Mouse (Mus musculus) stomach, embryonic 14.5 days (tissue): ENCODE results near the gene Mx1. TPM values are rescaled to one million over a fixed set of nuclear protein-coding genes. Genes with fewer than 3 reads are reported as not detected.

Experiments
- ATAC-seq: fragments of 200-750 bp; cut with Nextera tagmentation; 2 replicates; pipeline ENCODE4 v1.8.0; 2017; ENCODE audit warnings: low read depth, moderate TSS enrichment; ENCODE audit not compliant: insufficient number of reproducible peaks, insufficient read depth, low FRiP score
- H3K27ac ChIP-seq: fragments of 300-500 bp; sonication (generic); 2 replicates; pipeline ENCODE4 v1.5.1; 2014; ENCODE audit warnings: mild to moderate bottlenecking, low read length, moderate library complexity, mixed read lengths
- H3K27me3 ChIP-seq: fragments of 300-500 bp; sonication (generic); 2 replicates; pipeline ENCODE4 v1.6.1; 2014; ENCODE audit warnings: low read length, control low read depth, mixed read lengths; ENCODE audit not compliant: control insufficient read depth, insufficient read depth
- H3K36me3 ChIP-seq: fragments of 300-500 bp; sonication (generic); 2 replicates; pipeline ENCODE4 v1.6.1; 2014; ENCODE audit warnings: mild to moderate bottlenecking, control low read depth, low read length, moderate library complexity, mixed read lengths; ENCODE audit not compliant: control insufficient read depth, insufficient read depth
- H3K4me1 ChIP-seq: fragments of 300-500 bp; sonication (generic); 2 replicates; pipeline ENCODE4 v1.6.1; 2014; ENCODE audit warnings: low read length, control low read depth, mixed read lengths; ENCODE audit not compliant: control insufficient read depth, insufficient read depth
- H3K4me2 ChIP-seq: fragments of 300-500 bp; sonication (generic); replicated peaks from 2 replicates; pipeline ENCODE4 v1.6.1; 2014; ENCODE audit warnings: low read depth, low read length, control low read depth
- H3K4me3 ChIP-seq: fragments of 300-500 bp; sonication (generic); 2 replicates; pipeline ENCODE4 v1.5.1; 2014; ENCODE audit warnings: low read depth, low read length, control low read depth
- H3K9ac ChIP-seq: fragments of 300-500 bp; sonication (generic); replicated peaks from 2 replicates; pipeline ENCODE4 v1.6.1; 2014; ENCODE audit warnings: low read depth, mild to moderate bottlenecking, control low read depth, low read length, moderate library complexity, mixed read lengths
- H3K9me3 ChIP-seq: fragments of 300-500 bp; sonication (generic); 2 replicates; pipeline ENCODE4 v1.6.1; 2016; ENCODE audit warnings: low read depth, low read length, control low read depth; ENCODE audit not compliant: control insufficient read depth
- WGBS: fragments of 180-500 bp; shearing (Covaris S2); extraction: QIAGEN DNeasy Blood & Tissue Kit; methylation state at CpG from one replicate; pipeline ENCODE4 v1.1.7; 2014; 5-methylcytosine and 5-hydroxymethylcytosine counted together
- polyA plus RNA-seq: library from polyadenylated mRNA; unstranded; fragments of >200 nt; fragmentation: Nextera tagmentation; extraction: Ambion mirVana; gene quantifications from 2 replicates; pipeline ENCODE4 v1.2.1, GENCODE M21; 2014

Mx1 gene
- polyA plus RNA-seq, 1 experiment from 2014 or later: 0.35 TPM

DNA sequence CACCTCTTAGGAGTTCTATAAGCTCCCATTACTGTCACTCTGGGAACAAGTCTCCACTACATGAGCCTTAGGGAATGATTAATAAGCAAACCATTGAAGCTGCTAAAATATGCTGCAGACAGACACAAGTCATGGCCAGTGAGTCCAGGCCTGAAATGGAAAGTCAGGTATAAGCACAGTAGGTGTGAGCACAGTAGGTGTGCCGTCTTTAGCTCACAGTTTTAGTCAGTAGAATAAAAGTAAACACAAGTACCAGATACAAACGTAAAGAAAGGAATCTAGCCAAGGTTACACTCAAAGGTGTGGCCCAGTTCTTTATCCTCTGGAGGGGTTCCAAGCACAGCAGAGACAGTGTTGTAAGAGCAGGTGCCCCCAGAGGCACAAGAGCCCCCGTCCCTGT lies 4.8 kb upstream of the Mx1 start:
- H3K27ac ChIP-seq: no peak overlapping the region
- no peak overlapping the region for H3K4me3 ChIP-seq
- no peaks in the 10 kb centered on the region for H3K36me3 ChIP-seq
- H3K9me3 ChIP-seq: no peaks in the 10 kb centered on the region
- no peak overlapping the region for H3K4me2 ChIP-seq
- H3K27me3 ChIP-seq: no peaks in the 10 kb centered on the region
- 0 out of 2 replicates have a peak, but pooled peaks cover 3% of the 10 kb centered on the region for H3K4me1 ChIP-seq
- ATAC-seq: no peak
- WGBS: 58% methylated on average over 3 of the region's 3 CpGs
- no peak overlapping the region for H3K9ac ChIP-seq

DNA sequence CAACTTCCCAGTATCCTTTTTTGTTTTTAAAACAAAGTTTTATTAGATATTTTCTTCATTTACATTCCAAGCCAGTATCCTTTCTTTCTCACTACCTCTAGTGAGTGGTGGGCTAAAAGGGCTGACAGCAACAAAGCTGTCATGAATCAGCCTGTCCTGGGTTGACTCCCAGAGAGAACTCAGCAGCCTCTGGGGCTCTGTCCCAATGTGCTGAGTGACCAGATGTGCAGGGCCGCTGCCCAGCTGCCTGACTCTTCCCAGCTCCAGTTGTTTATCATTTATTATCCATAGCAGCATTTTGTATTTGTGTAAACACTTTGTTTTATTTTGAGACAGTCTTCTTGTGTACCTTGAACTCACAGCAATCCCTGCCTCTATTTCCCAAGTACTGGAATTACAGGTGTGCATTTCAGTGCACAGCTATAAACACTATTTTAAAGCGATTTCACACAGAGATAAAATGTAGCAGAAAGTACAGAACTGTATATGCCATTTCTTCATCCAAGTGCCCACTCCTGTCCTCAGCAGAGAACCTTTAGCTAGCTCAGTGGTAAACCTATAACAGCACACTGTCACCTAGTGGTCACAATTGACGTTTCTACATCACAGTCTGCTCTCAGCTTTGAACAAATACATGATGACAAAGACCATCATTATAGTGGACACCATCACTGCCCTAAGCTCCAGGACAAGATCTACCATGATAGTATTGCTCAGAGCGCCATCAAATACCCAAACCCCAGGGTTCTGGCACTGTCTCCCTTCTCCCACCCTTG lies 3.7 kb upstream of the Mx1 start:
- no peaks in the 10 kb centered on the region for H3K9me3 ChIP-seq
- no peaks in the 10 kb centered on the region for H3K27me3 ChIP-seq
- ATAC-seq: no peak
- H3K27ac ChIP-seq: no peak overlapping the region
- no peak overlapping the region for H3K9ac ChIP-seq
- no peak overlapping the region for H3K4me2 ChIP-seq
- WGBS: 52% methylated on average over 4 of the region's 4 CpGs
- no peak overlapping the region for H3K4me3 ChIP-seq
- H3K36me3 ChIP-seq: no peaks in the 10 kb centered on the region
- H3K4me1 ChIP-seq: 0 out of 2 replicates have a peak, but pooled peaks cover 3% of the 10 kb centered on the region

DNA sequence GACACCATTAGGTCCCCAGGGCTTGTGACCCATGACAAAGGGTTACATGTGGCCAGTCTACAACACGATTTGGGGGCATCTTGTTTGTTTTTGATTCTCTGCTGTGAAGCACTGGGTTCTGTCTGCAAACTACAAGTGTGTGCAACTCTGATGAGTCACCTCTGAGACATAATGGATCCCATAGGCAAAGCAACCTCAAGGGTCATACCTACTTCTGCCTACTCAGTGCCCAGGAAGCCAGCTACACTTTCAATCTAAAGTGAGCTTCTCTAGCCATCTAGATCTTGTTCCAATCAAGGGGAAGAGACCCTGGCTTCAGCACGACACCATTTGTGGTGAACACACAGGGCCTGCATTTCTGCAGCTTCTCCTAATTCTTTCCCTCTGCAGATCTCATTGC lies 1.4 kb downstream of the Mx1 start:
- no peak overlapping the region for H3K27ac ChIP-seq
- H3K4me2 ChIP-seq: no peak overlapping the region
- WGBS: 78% methylated on average over 2 of the region's 2 CpGs
- no peaks in the 10 kb centered on the region for H3K9me3 ChIP-seq
- H3K36me3 ChIP-seq: no peaks in the 10 kb centered on the region
- no peaks in the 10 kb centered on the region for H3K27me3 ChIP-seq
- ATAC-seq: no peak
- H3K4me3 ChIP-seq: no peak overlapping the region
- 0 out of 2 replicates have a peak, but pooled peaks cover 3% of the 10 kb centered on the region for H3K4me1 ChIP-seq
- H3K9ac ChIP-seq: no peak overlapping the region

DNA sequence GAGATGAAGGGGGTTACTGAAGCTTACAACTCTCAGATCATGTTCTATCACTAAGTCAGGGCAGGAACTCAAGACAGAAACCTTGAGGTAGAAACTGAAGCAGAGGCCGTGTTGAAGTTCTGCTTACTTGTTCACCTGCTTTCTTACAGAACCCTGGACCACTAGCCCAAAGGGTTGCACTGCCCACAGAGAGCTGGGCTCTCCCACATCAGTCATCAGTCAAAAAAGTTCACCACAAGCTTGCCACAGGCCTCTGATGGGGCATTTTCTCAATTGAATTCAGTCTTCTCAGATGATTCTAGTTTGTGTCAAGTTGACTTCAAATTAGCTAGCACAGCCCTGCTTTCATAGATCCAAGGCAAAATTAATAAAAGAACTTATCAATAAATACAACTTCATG lies 2.9 kb downstream of the Mx1 start:
- Histone ChIP-seq H3K9me3 (no peaks in the 10 kb centered on the region), H3K4me2 (no peak overlapping the region), H3K9ac (no peak overlapping the region), H3K4me1 (0 out of 2 replicates have a peak, but pooled peaks cover 3% of the 10 kb centered on the region), H3K27ac (no peak overlapping the region), H3K4me3 (no peak overlapping the region), H3K36me3 (no peaks in the 10 kb centered on the region), H3K27me3 (no peaks in the 10 kb centered on the region)
- ATAC-seq: no peak
- 89% methylated on average over 1 of the region's 1 CpGs for WGBS

DNA sequence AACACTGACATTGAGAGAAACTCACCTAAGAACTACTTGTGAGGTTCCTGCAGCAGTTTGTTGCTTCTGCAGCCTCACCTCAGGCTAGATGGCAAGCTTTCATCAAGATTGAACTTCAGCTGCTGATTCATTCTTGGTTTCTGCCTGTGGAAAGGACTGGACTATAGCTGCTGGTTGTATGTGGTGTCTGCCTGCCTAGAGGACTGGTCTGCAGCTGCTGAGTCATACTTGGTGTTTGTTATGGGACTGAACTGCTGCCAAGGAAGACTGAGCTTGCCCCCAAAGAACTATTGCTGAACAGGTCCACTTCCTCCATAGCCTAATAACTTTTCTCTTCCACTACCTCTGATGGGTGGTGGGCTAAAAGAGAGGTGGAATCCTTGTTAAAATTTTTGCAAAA lies 15.3 kb downstream of the Mx1 start:
- Histone ChIP-seq H3K9me3 (no peaks in the 10 kb centered on the region), H3K27ac (no peak overlapping the region), H3K4me2 (no peak overlapping the region), H3K36me3 (no peaks in the 10 kb centered on the region), H3K4me3 (no peak overlapping the region), H3K9ac (no peak overlapping the region), H3K4me1 (no peaks in the 10 kb centered on the region), H3K27me3 (no peaks in the 10 kb centered on the region)
- ATAC-seq: no peak

DNA sequence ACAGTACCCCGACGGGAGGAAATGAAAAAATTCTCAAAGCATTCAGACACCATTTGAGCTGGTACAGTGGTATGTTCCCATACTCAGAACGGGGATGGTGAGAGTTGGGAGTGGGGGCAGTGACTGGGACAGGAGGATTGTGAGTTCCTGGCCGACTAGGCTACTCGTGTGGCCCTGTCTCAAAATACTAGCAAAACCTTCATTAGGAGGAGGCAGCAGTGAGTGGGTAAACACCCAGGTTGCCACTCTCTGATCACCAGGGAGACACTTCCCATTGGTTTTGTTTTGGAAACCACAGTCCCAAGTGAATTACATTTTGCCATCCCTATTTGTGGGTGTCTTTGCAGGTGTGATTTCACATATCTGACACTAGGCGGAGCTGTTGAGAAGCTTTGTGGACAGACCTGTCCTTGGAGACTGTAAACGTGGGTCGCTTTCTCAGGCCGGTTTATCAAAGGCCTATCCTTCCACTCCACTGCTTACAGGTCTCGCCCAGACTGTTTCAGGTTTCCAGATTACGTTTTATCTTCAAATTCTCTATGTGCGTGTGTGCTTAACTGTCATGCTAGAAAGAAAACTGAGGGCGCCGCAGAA lies 18.9 kb downstream of the Mx1 start:
- WGBS: 52% methylated on average over 14 of the region's 14 CpGs
- no peak overlapping the region for H3K27ac ChIP-seq
- no peaks in the 10 kb centered on the region for H3K27me3 ChIP-seq
- H3K9ac ChIP-seq: no peak overlapping the region
- H3K4me2 ChIP-seq: no peak overlapping the region
- no peaks in the 10 kb centered on the region for H3K9me3 ChIP-seq
- H3K4me3 ChIP-seq: no peak overlapping the region
- H3K4me1 ChIP-seq: no peaks in the 10 kb centered on the region
- no peaks in the 10 kb centered on the region for H3K36me3 ChIP-seq
- peak; percentile 63 for ATAC-seq

DNA sequence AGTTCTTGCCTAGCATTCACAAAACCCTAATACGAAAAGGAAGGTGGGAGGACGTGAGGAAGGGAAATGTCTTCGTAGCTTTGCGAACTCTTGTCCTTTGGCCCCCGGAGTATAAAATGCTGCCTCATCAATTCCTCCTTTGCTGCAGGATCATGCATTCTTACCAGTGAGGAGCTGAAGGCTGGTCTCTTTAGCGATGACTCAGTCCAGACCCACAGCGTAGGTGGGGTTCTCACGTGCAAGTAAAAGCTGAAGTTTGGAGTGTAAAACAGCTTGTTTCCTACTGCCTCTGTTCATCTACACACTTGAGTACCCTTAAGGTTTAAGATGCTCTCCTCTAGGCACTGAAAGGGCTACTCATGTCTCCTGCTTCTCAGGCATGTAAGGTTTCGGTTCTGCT lies 20.7 kb downstream of the Mx1 start:
- no peaks in the 10 kb centered on the region for H3K4me1 ChIP-seq
- no peak overlapping the region for H3K4me3 ChIP-seq
- H3K36me3 ChIP-seq: no peaks in the 10 kb centered on the region
- ATAC-seq: no peak
- no peaks in the 10 kb centered on the region for H3K9me3 ChIP-seq
- WGBS: 71% methylated on average over 9 of the region's 9 CpGs
- H3K27me3 ChIP-seq: no peaks in the 10 kb centered on the region
- H3K27ac ChIP-seq: no peak overlapping the region
- H3K4me2 ChIP-seq: no peak overlapping the region
- H3K9ac ChIP-seq: no peak overlapping the region

DNA sequence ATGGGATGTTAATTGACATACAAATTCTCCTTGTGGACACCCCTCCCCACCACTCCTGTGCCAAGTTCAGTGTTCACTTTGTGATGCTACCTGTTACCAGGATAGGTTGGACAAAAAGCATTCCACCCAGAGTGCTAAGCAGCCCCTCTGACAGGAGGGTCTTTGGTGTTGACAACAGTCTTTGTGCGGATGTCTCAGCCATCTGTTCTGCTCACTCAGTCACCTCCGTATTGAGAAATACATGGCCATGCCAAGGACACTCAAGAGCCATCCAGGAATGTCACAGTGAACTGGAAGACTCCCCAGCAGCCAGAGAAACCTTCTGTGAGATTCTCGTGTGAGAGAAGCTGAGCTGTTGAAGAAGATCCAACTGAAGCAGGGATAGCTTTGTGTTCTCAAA lies 24.5 kb downstream of the Mx1 start:
- Histone ChIP-seq H3K27me3 (no peaks in the 10 kb centered on the region), H3K36me3 (no peaks in the 10 kb centered on the region), H3K27ac (no peak overlapping the region), H3K4me2 (no peak overlapping the region), H3K9me3 (no peaks in the 10 kb centered on the region), H3K4me3 (no peak overlapping the region), H3K4me1 (no peaks in the 10 kb centered on the region), H3K9ac (no peak overlapping the region)
- 74% methylated on average over 3 of the region's 3 CpGs for whole genome bisulfite sequencing
- ATAC-seq: no peak
